Mouse (Mus musculus) midbrain, embryonic 11.5 days (tissue): Measurements from ENCODE around the gene Vps13d. TPM values are rescaled to one million over a fixed set of nuclear protein-coding genes. Genes with fewer than 3 reads are reported as not detected.

Experiments used
- ATAC-seq: fragments of 200-750 bp; cut with Nextera tagmentation; 2 replicates; pipeline ENCODE4 v1.8.0; 2017; ENCODE audit warnings: moderate TSS enrichment, moderate library complexity; ENCODE audit not compliant: low FRiP score
- DNase-seq: peaks from one replicate; pipeline ENCODE4 v3.0.0; 2015; ENCODE audit warnings: low spot score; ENCODE audit errors: missing footprints
- H3K27ac ChIP-seq: fragments of 300-500 bp; sonication (generic); 2 replicates; pipeline ENCODE4 v1.5.1; 2014; ENCODE audit warnings: low read depth, low read length
- H3K27me3 ChIP-seq: fragments of 300-500 bp; sonication (generic); 2 replicates; pipeline ENCODE4 v1.6.1; 2014; ENCODE audit warnings: mild to moderate bottlenecking, low read length, moderate library complexity, mixed read lengths; ENCODE audit not compliant: control insufficient read depth, insufficient read depth
- H3K36me3 ChIP-seq: fragments of 300-500 bp; sonication (generic); 2 replicates; pipeline ENCODE4 v1.6.1; 2014; ENCODE audit warnings: mild to moderate bottlenecking, low read length, moderate library complexity, mixed read lengths; ENCODE audit not compliant: control insufficient read depth, insufficient read depth
- H3K4me1 ChIP-seq: fragments of 300-500 bp; sonication (generic); 2 replicates; pipeline ENCODE4 v1.6.1; 2014; ENCODE audit warnings: low read length; ENCODE audit not compliant: control insufficient read depth, insufficient read depth
- H3K4me2 ChIP-seq: fragments of 300-500 bp; sonication (generic); 2 replicates; pipeline ENCODE4 v1.6.1; 2014; ENCODE audit warnings: mild to moderate bottlenecking, moderate library complexity
- H3K4me3 ChIP-seq: fragments of 300-500 bp; sonication (generic); 2 replicates; pipeline ENCODE4 v1.5.1; 2014; ENCODE audit warnings: low read depth, low read length
- H3K9ac ChIP-seq: fragments of 300-500 bp; sonication (generic); 2 replicates; pipeline ENCODE4 v1.6.1; 2014; ENCODE audit warnings: low read length
- H3K9me3 ChIP-seq: fragments of 300-500 bp; sonication (generic); 2 replicates; pipeline ENCODE4 v1.6.1; 2016; ENCODE audit warnings: low read length; ENCODE audit not compliant: control insufficient read depth
- WGBS: fragments of 180-500 bp; shearing (Covaris S2); extraction: QIAGEN DNeasy Blood & Tissue Kit; methylation state at CpG from one replicate; pipeline ENCODE4 v1.1.7; 2014; 5-methylcytosine and 5-hydroxymethylcytosine counted together
- polyA plus RNA-seq: library from polyadenylated mRNA; unstranded; fragments of >200 nt; fragmentation: Nextera tagmentation; extraction: Ambion mirVana; gene quantifications from 2 replicates; pipeline ENCODE4 v1.2.1, GENCODE M21; 2014

Gene Vps13d
- polyA plus RNA-seq, 1 experiment from 2014 or later, result 8.7 TPM

DNA sequence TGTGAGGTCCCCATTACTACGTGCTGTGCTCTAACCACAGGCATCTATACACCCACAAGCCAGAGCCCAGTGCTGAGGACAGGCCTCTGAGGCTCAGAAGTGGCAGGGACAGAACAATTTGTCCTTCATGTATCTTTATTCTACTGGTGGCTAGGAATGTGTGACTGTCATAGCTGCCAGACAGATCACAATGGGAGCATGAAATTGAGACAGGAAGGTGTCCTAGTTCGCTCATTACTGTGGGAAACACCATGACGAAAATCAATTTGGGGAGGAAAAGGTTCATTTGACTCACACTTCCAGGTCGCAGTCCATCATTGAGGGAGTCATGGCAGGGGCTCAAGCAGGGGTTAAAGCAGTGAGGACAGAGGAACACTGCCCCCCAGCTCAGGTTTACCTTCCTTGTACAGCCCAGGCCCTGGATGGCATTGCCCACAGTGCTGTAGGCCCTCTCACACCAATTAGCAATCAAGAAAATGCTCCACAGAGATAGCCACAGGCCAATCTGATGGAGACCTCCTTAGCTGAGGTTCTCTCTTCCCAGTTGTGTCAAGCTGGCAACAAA lies 254.9 kb downstream of the Vps13d start:
- ATAC-seq (no peak), DNase-seq (no peak)
- no peaks in the 10 kb centered on the region for H3K27me3 ChIP-seq
- H3K27ac ChIP-seq, result no peak overlapping the region
- 79% methylated on average over 4 of the region's 4 CpGs for WGBS
- no peaks in the 10 kb centered on the region for H3K9me3 ChIP-seq
- no peak overlapping the region for H3K9ac ChIP-seq
- H3K4me1 ChIP-seq, result no peaks in the 10 kb centered on the region
- H3K4me2 ChIP-seq, result no peak overlapping the region
- H3K36me3 ChIP-seq, result no peaks in the 10 kb centered on the region
- no peak overlapping the region for H3K4me3 ChIP-seq

DNA sequence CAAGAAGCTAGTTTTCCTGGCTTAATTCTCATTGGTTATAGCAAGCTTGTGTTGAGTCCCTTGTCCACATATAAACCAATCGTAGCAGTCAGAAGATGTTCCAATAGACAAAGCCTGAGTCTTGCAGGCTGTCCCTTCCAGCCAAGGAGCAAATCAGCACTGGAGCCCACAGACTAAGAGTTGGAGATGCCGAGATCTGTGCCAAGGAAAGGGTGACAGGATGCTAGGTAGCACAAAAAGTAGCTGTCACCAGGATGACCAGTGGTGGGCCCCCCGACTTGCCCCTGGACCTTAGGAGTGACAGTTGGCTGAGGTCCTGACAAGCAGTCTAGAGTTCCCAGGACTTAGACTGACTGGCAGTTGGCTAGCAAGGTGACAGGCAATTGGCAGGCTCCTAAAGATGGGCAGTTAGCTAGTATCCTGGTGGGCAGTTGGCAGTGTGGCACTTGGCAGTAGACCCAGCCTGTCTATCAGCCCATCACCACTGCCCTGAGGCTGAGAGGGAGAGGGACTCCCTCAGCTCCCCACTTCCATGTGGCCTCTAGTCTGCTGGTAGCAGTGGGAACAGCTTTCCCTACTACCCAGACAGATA lies 258.1 kb downstream of the Vps13d start:
- Histone ChIP-seq H3K4me1 (no peaks in the 10 kb centered on the region), H3K9me3 (no peaks in the 10 kb centered on the region), H3K36me3 (no peaks in the 10 kb centered on the region), H3K4me2 (no peak overlapping the region), H3K4me3 (no peak overlapping the region), H3K27me3 (no peaks in the 10 kb centered on the region), H3K27ac (no peak overlapping the region), H3K9ac (no peak overlapping the region)
- no peak for DNase-seq
- WGBS, result 82% methylated on average over 3 of the region's 3 CpGs
- no peak for ATAC-seq

DNA sequence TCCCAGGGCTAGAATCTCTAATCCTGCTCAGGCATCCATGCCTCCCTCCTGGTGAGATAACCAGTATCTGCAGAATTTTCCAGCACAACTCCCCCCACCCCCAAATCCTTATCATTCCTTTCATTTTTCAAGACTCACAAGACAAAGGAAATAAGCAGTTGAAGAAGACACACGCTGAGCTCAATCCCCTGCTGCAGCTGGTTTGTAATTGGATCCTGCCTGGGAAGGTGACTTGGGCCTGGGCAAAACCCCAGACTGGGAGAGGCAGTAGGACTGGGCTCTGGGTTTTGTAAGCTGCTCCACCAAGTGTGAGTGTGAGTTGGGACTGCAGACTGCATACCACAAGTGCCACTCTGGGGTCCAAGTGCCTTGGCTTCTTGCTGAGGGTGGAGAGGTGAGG lies 260.3 kb downstream of the Vps13d start:
- H3K4me2 ChIP-seq, result no peak overlapping the region
- no peaks in the 10 kb centered on the region for H3K9me3 ChIP-seq
- 12% methylated on average over 1 of the region's 1 CpGs for WGBS
- no peaks in the 10 kb centered on the region for H3K36me3 ChIP-seq
- ATAC-seq (no peak), DNase-seq (no peak)
- no peak overlapping the region for H3K9ac ChIP-seq
- no peaks in the 10 kb centered on the region for H3K27me3 ChIP-seq
- H3K27ac ChIP-seq, result no peak overlapping the region
- no peaks in the 10 kb centered on the region for H3K4me1 ChIP-seq
- H3K4me3 ChIP-seq, result no peak overlapping the region

DNA sequence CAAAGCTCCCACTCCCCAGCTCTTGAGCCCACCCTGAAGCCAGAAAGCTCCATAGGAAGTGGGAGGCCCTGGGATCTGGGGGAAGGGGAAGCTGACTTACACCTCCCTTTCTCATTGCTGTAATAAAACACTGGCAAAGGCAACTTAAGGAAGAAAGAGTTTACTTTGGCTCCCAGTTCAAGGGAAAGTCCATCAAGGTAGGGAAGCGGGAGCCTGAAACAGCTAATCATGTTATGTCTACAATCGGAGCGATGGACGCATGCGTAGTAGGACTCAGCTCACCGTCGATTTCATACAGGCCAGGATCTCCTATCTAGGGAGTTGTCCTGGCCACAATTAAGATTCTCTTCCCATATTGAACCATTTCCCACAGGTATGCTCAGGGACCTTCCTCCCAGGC lies 263.6 kb downstream of the Vps13d start:
- no peaks in the 10 kb centered on the region for H3K27me3 ChIP-seq
- H3K9ac ChIP-seq, result no peak overlapping the region
- H3K27ac ChIP-seq, result no peak overlapping the region
- ATAC-seq (no peak), DNase-seq (no peak)
- no peaks in the 10 kb centered on the region for H3K4me1 ChIP-seq
- no peaks in the 10 kb centered on the region for H3K36me3 ChIP-seq
- H3K9me3 ChIP-seq, result no peaks in the 10 kb centered on the region
- H3K4me2 ChIP-seq, result no peak overlapping the region
- H3K4me3 ChIP-seq, result no peak overlapping the region
- WGBS, result 94% methylated on average over 7 of the region's 7 CpGs

DNA sequence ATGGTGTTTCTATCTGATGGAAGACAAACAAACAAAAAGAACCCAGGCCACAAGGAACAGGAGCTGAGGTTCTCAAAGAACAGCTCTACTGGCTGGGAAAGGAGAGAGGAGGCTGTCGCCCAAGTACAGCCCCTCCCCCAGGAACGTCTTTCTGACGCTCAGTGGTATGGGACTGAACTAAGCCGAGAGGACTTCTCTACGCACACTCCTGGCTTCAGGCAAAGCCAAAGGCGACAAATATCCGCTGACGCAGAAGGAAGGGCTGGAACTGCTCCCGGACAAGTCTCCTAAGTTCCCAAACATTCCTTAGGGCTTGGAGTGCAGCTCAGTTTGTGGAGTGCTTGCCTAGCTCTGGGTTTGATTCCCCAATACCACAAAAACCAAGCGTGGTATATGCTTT lies 264.4 kb downstream of the Vps13d start:
- no peaks in the 10 kb centered on the region for H3K9me3 ChIP-seq
- H3K36me3 ChIP-seq, result no peaks in the 10 kb centered on the region
- no peak overlapping the region for H3K4me3 ChIP-seq
- no peak overlapping the region for H3K4me2 ChIP-seq
- whole genome bisulfite sequencing, result 45% methylated on average over 10 of the region's 10 CpGs
- H3K4me1 ChIP-seq, result no peaks in the 10 kb centered on the region
- ATAC-seq (no peak), DNase-seq (no peak)
- H3K27ac ChIP-seq, result no peak overlapping the region
- H3K9ac ChIP-seq, result no peak overlapping the region
- H3K27me3 ChIP-seq, result no peaks in the 10 kb centered on the region

DNA sequence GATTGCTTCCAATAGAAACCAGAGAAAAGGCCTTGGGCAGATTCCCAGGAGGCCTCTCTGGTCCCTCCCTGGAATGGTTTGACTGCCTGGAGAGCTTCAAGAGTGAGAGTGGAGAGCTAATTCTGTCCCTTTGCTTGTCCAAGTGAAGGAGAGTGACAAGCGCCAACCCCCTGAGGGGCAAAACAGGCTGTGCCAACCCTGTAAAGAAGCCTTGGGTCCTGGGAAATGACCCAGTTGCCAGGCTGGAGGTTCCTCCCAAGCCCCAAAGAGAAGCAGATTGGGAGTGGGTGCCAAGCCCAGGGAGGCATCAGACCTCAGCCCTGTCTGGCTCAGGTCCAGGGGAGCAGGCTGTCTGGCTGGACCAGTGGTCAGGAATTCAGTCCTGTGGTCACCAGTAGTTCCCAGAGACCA lies 265.0 kb downstream of the Vps13d start:
- Histone ChIP-seq H3K36me3 (no peaks in the 10 kb centered on the region), H3K4me3 (no peak overlapping the region), H3K4me2 (no peak overlapping the region), H3K27ac (no peak overlapping the region), H3K9ac (no peak overlapping the region), H3K9me3 (no peaks in the 10 kb centered on the region), H3K4me1 (no peaks in the 10 kb centered on the region), H3K27me3 (no peaks in the 10 kb centered on the region)
- ATAC-seq (no peak), DNase-seq (no peak)
- WGBS, result 91% methylated on average over 1 of the region's 1 CpGs

DNA sequence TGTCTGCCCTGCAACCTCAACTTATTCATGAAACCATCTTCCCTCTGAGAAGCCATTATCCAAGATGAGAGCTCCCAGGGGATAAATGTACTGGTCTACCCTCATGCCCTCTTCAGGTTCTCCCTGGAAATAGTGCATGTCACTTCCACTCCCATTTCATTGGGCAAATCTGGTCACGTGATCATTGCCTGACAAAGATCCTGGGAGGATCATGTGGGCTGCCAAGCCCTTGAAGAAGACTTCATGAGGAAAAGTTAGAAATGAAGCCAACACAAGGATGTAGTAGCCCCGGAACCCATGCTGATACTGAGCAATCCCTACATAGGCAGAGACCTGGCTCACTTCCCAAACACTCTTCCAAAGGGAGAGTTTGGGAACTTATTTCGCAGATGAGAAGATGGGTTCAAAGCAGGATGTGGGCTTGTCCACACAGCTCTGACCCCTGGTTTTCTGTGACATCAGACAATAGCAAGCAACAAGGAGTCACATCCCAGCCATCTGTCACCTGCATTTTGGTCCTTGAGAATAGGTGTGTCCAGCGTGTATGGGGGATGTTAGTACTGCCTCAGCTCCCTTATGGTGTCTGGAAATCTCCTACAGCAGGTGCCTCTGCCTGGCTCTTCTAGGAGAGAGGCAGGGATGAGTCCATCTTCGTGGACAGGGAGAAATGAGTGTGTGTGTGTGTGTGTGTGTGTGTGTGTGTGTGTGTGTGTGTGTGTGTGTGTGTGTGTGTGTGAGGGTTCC lies 265.9 kb downstream of the Vps13d start:
- DNase-seq, result no peak
- Histone ChIP-seq H3K4me3 (no peak overlapping the region), H3K36me3 (no peaks in the 10 kb centered on the region), H3K4me1 (no peaks in the 10 kb centered on the region), H3K4me2 (no peak overlapping the region), H3K27ac (no peak overlapping the region), H3K27me3 (no peaks in the 10 kb centered on the region), H3K9me3 (no peaks in the 10 kb centered on the region), H3K9ac (no peak overlapping the region)
- WGBS, result 84% methylated on average over 5 of the region's 5 CpGs
- no peak for ATAC-seq

Other genes with a start within 250 kb of the Vps13d start
- 1.9 and 2.4 TPM in 2 replicates for gene Tnfrsf1b, start 51.9 kb upstream of the Vps13d start, polyA plus RNA-seq
- gene Tnfrsf8, start 120.2 kb upstream of the Vps13d start, polyA plus RNA-seq, result 0.04 TPM in 1 of 2 replicates, not detected in the other